Mouse (Mus musculus): ENCODE results near the gene Fam243.

Fam243 gene

DNA sequence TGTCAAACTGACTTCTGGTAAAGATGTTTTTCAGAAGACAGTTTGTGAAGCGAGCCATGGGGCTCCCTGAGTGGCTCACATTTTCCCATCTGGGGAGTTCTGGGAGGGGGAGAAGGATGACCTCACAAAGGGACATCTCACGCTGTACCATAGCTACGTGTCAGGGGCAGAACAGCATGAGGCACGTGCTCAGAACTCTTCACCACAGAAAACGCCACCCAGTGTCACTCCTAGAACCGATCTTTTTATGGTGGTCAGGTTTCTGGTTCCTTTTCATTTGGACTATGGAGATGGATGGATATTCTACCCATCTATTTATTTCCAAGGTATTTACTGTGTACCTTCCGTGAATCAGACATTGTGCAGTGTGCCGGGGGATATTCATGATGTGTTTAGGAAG lies at the start of gene Fam243:
Gene Fam243, minus strand, starts transcription at position 101 of the 400 bp plus-strand sequence.
- DNase-seq (ENCODE audit: low spot score in 2 of 2) = no peak

DNA sequence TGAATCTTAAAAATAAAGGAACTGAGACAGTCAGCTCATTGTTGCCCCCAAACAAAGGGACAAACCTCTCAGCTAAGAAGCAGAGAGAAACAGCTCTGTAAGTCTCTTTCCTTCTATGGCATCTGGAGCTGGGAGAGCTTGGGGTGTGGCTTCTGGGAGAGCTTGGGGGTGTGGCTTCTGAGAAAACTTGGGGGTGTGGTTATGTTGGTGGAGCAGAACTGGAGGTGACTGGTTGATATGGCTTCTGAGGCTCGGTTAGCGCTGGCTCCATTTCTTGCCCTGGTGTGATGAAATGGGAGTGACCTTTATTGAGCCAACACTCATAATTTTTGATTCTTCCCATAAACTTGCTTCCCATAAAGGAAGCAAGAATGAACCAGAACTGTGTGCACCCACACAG lies 48.0 kb upstream of the Fam243 start:
- no peak for DNase-seq (ENCODE audit: low spot score in 2 of 2)

DNA sequence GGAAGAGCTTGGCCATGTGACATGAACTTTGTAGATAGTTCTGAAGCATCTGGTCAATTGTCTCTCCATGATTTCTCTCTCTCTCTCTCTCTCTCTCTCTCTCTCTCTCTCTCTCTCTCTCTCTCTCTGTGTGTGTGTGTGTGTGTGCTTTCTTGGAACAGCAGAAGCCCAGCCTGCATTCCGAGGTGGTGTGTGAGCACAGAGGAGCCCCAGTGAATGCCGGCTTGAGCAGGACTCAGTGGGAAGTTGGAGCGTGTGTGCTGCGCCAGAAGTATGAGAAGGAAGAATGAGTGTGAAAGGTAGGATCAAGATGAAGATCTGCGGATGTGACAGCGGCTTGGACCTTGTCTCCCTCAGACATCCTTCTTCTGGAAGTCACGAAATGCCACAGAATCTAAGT lies 44.2 kb upstream of the Fam243 start:
- no peak for DNase-seq (ENCODE audit: low spot score in 2 of 2)

DNA sequence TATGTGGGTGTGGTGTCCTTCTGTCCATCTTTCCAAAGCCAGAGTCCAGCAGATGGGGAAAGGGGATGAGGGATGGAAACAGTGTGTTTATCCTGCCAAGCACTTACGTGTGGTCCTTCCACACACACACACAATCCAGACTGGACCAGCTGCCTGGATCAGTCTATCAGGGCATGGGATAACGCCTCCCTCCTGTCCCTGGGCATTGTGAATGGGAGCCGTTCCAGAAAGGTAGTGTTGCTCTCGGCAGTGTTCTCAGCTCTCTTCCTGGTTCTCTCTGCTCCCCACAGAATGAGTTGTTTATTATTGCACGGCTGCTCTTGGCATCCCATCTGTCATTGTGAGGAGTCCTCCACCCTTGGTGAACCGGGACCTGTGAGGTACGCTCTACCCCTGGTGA lies 39.5 kb upstream of the Fam243 start:
- no peak for DNase-seq (ENCODE audit: low spot score in 2 of 2)

DNA sequence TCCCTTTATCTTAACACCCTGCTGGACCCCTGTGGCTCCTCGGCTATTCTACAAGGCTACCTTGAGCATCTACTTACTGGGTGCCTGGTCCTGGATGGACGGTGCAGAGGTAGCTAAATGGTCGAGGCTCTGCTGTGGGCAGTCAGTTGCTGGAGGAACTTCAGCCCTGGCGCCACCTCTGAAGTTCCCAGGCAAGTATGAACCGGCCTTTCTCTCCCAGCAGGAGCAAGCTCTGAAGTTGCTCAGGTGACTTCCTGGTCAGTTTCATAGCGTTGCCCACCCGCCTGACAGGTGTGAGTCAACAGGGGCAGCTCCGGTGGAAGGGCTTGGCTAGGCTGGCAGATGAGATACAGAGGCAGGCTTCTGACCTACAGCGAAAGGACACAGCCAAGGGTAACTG lies 38.0 kb upstream of the Fam243 start, which contains the start of gene Kcne1:
Gene Kcne1, minus strand, starts transcription at position 240 of the 400 bp plus-strand sequence.
- no peak for DNase-seq (ENCODE audit: low spot score in 2 of 2)

DNA sequence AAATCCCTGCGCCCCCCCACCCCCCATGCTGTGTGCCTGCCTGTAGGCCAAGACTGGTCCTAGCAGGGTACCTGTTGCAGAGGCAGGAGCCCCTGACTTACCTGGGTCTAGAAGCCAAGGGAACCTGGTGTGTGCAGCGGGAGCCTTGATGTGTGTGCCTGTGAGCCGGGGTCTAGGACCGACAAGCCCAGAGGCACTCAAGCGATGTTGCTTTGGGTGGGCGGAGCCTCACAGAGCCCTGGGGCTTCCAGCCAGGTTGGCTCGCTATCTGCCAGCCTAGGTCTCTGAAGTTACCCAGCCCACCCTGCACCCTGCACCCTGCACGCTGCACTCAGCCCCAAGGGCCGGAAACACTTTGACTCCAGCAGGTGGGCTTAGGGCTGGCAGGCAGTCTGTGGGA lies 37.5 kb upstream of the Fam243 start:
- DNase-seq (ENCODE audit: low spot score in 2 of 2) = no peak

DNA sequence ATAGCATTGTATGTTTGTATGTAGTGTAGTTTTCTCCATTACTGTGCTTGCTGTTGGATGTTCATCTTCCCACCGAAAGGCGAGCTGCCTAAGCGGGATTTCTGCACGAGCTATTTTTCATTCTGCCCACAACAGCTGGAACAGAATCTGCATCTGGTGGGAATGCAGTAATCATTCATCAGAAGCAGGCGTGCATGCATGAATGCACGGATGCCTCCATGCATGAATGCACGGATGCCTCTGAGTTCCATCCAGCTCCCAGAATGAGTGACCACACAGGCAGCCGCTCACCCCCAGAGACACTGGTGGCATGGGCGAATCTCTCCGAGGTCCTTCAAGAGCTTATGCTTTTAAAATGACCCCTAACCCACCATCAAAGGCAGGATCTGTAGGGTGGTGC lies 36.3 kb upstream of the Fam243 start:
- no peak for DNase-seq (ENCODE audit: low spot score in 2 of 2)

DNA sequence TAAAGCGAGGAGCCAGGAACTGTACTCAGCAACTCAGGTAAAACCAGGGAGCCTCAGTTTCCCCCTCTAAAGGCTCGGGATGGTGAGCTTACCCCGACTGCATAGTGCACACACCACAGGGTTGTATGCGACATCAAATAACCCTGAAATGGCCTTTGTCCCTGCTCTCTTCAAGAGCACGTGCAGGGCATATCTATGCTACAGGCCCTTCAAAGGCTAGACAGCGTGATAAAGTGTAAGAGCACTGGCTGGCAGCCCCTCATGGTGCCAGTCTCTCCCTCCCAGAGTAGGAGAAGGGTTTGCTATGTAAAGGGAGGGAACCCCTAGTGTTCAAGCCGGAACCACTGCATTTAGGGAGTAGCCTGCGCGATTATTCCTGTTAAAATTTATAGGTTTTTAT lies 35.8 kb upstream of the Fam243 start:
- no peak for DNase-seq (ENCODE audit: low spot score in 2 of 2)

DNA sequence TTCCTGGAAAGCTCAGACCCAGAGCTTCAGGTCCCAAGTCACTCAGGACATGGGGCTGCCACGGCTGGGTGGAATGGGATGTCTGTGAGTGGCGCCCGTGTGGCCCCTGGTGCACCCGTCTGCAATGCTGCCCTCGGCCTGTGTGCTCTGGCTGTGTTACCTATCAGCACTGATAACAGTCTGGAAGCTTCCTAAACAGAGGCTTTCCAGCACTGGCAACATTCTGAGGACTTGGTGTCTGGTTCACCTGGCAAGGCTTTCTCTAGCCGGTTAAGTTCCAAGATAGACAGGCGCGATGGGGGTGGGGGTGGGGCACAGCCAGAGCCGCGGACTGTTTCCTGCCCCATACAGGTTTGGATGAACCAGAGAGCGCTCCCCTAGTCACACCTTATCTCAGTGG lies 34.7 kb upstream of the Fam243 start:
- DNase-seq (ENCODE audit: low spot score in 2 of 2) = no peak

DNA sequence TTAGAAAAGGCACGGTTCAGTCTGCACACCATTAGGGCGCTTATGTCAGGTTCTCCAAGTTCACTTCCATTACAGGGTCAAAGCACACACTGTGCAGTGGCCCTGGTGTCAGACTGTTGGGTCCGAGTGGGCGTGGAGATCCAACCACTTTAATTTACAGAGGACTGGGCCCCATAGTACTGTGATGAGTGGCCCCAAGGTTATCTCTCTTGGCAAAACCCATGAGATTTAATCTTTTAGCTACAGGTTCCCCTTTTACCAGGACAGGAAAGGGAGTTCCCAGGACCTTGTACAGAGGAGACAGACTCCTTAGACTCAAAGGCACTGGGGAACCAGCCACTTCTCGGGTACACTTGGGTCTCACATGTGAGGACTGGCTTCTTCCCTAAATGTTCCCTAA lies 34.1 kb upstream of the Fam243 start:
- no peak for DNase-seq (ENCODE audit: low spot score in 2 of 2)

DNA sequence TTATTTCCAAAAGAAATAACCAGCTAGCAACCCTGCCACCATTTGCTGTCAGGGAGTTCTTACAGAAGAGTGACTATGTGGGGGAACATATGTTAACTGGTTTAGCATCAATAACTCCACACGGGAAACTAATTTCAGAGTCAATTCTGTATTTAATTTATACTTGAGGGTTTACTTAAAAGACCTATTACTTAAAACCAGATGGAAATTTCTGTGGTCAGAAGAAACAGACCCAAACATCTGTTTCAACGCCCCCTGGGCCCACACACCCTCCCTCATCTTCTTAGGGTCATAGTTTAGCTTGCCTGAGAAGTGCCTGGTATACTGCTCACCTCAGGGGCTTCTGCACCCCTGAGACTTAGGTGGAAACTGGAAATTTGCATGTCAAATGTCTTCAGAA lies 32.7 kb upstream of the Fam243 start:
- DNase-seq (ENCODE audit: low spot score in 2 of 2) = no peak

DNA sequence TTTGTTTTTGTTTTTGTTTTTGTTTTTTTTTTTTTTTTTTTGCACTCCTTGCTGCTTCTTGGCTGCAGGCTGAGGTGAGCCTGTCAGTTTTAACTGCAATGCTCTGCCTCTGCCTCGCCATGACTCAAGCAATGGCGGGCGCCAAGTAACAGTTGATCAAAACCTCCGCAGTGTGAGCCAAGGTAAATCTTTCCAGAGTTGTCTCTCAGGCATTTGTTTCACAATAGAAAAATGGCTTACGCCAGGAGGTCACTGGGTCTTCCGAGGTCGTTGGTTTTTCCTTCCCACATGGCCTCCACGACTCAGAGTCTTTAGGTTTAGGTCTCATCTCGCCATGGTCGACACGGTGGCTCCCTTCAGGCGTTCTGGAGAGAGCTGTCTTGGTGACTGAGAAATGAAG lies 32.1 kb upstream of the Fam243 start:
- DNase-seq (ENCODE audit: low spot score in 2 of 2) = no peak

DNA sequence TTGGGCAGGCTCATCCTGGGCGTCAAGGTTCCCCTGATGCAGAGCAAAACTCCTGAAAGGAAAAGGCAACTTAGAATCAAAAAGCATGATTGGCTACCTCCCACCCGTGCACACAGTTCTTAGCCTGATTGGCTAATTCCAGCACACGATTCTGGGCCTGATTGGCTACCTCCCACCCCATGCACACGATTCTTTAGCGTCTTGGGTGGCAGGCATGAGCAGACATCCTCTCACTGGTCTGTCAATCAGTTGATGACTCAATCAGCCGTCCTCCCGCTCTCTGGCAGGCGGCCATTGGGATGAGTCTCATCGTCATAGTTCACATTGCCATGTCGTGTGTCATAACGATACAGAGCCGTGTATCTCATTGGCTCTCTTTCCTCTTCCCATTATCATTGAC lies 27.7 kb upstream of the Fam243 start:
- no peak for DNase-seq (ENCODE audit: low spot score in 2 of 2)

DNA sequence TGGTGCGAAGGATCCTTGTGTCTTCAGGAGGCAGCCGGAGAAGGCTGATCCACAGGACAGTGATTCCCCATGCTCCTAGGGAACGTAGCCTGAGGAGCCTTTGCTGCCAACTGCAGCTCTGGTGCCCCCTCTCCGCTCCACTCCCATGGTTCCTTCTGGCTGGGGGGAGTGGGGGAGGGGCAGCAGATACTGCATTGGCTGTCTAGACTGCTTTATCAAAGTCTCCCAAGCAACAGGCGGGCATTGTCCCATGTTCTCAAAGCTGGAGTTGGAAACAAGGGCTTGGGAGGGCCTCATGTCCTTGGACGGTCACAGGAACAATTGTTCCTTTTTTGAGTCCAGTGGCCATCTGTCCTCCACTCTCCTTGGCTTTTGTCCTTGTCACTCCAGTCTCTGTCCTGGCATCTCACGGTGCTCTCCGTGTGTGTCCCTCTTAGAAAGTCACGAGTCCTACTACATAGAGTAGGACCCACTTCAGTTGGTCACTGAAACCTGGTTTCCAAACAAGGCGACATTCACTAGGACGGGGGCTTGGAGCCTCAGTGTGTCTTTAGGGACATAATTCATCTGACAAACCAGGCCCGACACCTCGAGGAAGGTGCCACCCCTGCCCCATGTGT lies 25.2 kb upstream of the Fam243 start:
- DNase-seq (ENCODE audit: low spot score in 2 of 2) = no peak

DNA sequence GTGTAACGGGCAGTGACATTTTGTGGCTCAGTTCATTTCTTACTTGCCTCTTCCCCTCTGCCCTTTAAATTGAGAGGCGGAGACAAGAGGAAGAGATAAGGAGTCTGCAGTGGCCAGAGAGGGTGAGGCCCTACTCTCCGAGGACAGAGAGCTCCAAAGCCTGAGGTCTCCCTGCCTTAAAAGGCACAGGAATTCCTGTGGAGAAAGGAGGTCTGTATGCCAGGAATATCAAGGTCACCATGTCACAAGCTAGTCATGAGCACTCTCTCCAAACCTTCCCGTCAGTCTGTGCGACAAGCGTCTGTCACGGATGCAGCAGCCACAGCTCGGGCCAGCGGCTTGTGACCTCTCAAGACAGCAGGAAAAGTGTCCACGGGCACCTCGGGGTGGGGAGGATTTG lies 23.9 kb upstream of the Fam243 start:
- DNase-seq (ENCODE audit: low spot score in 2 of 2) = no peak

DNA sequence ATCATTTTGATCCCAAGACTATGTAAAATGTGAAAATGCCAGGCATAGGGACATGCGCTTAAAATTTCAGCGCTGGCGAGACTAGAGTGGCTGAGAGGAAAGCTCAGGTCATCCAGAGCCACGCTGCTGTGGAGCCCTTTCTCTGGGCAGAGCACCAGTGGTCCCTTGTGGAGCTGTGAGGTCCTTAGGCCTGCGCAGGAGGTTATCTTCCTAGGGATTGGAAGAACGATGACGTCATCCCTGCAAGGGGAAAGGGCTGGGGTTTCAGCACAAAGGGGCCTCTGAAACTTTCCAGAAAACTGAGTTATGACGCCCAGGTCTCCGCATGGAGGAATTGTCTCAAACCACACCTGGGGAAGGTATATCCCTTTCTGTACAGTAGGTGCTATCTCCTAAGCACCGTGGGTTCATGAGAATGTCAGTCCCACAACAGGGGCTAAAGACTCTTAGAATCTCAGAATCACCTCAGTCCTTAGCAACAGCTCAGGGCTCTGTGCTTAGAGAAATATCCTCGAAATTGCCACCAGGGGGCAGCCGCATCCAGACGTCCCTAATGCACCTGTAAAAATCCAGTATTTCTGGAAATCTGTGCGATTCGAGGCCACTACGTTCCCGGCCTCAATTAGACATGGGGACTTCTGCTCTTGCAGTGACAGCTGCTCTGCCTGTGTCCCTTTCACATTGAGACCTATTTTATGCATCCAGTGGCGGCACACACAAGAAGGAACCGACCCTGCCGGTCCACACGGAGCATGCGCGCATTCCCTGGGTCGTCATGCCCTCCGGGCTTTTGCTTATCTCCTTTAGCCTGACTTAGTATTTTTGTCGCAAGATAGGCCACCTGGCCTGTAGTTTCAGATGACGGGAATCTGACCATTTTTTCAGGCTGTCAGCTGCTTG lies 19.6 kb upstream of the Fam243 start:
- peak in 1 of 2 experiments; percentile 76 for DNase-seq (ENCODE audit: low spot score in 2 of 2)

DNA sequence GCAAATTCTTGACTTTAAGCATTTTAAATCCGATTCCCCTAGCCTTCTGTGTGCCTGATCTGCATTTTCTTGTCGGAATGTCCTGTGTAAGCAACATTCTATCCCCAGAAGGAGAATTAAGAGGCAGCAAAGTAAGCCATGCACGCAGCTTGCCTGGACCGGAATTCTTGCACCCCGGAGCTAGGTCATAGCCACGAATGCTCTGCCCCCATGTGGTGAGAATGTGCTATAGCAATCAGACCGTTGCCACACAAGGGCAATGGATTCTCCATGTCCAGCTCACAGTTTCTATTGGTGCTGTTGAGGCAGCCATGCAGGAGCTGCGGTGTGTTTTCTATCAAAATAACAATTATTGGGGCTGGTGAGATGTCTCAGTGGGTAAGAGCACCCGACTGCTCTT lies 15.0 kb upstream of the Fam243 start:
- peak in 1 of 2 experiments; percentile 73 for DNase-seq (ENCODE audit: low spot score in 2 of 2)

DNA sequence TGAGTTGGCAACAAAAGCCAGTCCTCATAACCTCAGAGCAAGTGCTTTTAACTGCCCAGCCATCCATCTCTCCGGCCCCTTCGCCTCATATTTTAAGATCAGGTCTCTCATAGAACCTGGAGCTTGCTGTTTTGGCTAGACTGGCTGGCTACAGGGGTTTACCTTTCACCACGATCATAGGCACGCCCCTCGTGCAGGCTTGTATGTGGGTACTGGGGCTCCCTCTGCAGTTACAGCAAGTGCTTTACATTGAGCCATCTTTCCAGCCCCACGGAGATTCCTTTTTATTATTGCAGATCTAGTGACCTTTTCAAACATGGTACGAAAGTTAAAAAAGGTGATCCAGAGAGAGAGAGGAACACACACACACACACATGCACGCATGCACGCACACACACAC lies 13.4 kb upstream of the Fam243 start:
- DNase-seq (ENCODE audit: low spot score in 2 of 2) = no peak

DNA sequence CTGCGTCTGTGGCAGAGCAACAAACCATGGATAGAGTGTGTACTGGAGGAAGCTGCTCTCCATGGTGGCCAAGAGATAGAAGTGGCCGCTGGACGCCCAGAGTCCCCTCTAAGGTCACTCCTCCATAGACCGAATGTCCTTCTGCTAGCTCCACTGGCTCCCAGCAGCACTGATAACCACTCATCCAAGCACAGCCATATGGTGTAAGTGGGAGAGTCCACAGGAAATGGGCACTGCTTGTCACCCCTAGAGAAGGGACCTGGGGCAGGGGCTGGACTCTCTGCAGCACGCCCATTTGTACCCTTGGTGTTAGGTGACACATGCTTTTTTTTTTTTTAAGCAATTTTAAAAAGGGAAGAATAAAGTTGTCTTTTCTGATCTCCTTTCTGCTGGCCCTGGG lies 9.7 kb upstream of the Fam243 start:
- DNase-seq (ENCODE audit: low spot score in 2 of 2) = no peak

DNA sequence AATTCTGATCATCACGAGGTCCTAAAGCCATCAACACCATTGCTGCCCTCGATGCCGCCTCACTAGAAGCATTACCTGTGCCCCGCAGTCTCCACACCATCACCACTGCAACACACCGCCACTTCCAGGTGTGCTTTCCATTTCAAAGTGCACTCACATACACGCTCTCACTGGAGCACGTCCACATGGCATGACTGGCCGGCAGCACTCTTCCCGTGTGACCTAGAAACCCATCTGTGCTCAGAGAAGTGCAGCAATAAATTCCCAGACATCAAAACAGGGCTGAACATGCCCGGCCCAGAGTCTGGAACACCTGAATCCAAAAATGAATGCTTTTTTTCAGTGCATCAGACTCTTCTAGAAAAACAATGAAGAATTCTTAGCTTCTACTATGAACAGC lies 6.7 kb upstream of the Fam243 start:
- DNase-seq (ENCODE audit: low spot score in 2 of 2) = no peak

DNA sequence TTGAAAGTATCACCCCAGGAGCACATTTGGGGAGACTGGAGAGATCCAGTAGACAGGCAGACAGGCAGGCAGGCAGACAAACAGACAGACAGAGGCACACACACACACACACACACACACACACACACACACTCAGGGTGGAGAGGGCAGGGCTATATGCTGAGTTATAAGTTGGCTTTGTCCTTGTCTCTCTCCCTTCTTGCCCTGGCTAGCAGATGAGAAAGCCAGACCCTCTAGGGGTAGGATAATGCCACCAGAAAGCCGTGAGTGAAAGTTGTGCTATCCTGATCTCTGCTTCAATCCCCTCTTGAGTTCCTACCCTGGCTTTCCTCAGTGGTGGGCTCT lies 3.8 kb upstream of the Fam243 start:
- no peak for DNase-seq (ENCODE audit: low spot score in 2 of 2)

DNA sequence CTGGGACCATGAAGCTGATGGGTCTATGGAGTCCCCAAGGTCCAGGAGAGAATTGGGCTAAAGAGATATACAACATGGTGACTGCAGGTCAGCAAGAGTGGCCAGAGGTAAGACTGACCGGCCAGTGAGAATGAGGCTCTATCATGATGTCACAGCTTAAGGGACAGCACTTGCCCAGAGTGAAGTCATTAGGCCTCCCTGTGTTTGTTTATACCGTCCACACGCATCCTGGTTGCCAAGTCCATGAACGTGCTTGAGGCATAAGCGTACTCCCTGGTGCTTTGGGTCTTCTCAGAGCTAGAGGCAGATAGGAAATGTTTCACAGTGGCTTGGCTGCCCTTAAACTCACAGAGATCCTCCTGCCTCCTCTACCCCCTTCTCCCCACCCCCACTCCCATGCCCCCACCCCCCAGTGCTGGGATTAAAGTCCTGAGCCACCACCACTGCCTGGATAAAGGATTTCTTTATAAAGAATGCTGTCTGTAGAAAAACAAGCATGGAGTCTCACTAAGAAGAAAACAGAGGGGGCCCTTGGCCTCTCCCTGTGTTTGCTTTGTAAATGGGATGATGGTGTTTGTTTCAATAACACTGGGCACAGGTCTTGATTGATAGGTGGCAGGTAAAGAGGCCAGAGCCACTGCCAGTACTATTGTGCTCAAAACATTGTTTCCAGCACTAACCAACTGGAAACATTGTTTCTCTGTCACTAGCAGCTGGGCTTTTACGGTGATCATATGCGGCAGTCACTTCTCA lies 3.2 kb upstream of the Fam243 start:
- DNase-seq (ENCODE audit: low spot score in 2 of 2) = no peak

DNA sequence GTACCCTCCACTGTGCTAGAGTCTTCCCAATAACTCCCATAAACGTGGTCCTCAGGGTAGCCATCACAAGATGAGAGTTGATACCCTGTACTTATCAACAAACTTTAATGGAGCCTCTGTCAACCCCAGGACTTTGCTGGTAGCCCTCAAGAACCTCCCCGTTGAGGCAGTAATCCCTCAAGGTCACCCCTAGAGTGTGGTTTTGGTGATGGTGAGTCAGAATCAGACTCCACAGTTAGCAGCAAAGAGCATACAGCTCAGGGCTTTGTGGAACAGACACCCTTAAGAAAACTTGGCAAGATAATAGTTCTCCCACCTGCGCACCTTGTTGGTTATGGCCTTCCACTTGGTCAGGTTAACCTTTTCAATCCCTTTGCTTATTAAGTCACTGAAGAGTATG lies 880 bp downstream of the Fam243 start:
- no peak for DNase-seq (ENCODE audit: low spot score in 2 of 2)

Measured in left cerebral cortex, adult 9 months (tissue).